Mouse (Mus musculus) megakaryocyte, embryonic 14.5 days (primary cell): ENCODE results near the gene 1700016D06Rik. TPM values are rescaled to one million over a fixed set of nuclear protein-coding genes. Genes with fewer than 3 reads are reported as not detected.
A peak's percentile ranks its signal among the peaks of the same experiment; 100 is the strongest.

Source experiments
- H3K27me3 ChIP-seq: replicated peaks from 2 replicates; pipeline ENCODE3; 2012; ENCODE audit warnings: inconsistent platforms
- H3K36me3 ChIP-seq: replicated peaks from 2 replicates; pipeline ENCODE3; 2012; ENCODE audit warnings: low read length, inconsistent platforms, mixed read lengths
- H3K4me1 ChIP-seq: 2 replicates; pipeline ENCODE4 v1.6.1; 2012; ENCODE audit warnings: inconsistent platforms
- H3K4me3 ChIP-seq: replicated peaks from 2 replicates; pipeline ENCODE3; 2012; ENCODE audit warnings: moderate library complexity, mild to moderate bottlenecking, inconsistent platforms
- H3K9me3 ChIP-seq: 2 replicates; pipeline ENCODE4 v1.6.1; 2012; ENCODE audit warnings: inconsistent platforms
- FLI1 ChIP-seq: IDR thresholded peaks from 2 replicates; pipeline ENCODE4 v1.6.1; 2012; ENCODE audit warnings: low read length, inconsistent platforms, mixed read lengths
- GATA1 ChIP-seq: IDR thresholded peaks from 3 replicates; pipeline ENCODE4 v1.6.1; 2012; ENCODE audit warnings: mixed read lengths, low read length, inconsistent platforms, borderline replicate concordance
- polyA plus RNA-seq: library from polyadenylated mRNA; stranded (reverse); fragments of >175 nt; gene quantifications from 2 replicates; pipeline ENCODE4 v1.2.3, GENCODE M21; 2012; ENCODE audit warnings: low replicate concordance; ENCODE audit not compliant: insufficient read depth

Gene 1700016D06Rik
- polyA plus RNA-seq, 1 experiment = not detected

- no peaks in the 10 kb centered on the region for H3K36me3 ChIP-seq
- H3K9me3 ChIP-seq = no peaks in the 10 kb centered on the region
- H3K27me3 ChIP-seq = peaks cover 93% of the 10 kb centered on the region
- no peak overlapping the region for H3K4me3 ChIP-seq
- H3K4me1 ChIP-seq = peaks cover 15% of the 10 kb centered on the region
- TF ChIP-seq FLI1 (no peak), GATA1 (no peak)
Measured at GRCm38 (mm10) chr8:11728482-11729295, 27.8 kb upstream of the 1700016D06Rik start.

DNA sequence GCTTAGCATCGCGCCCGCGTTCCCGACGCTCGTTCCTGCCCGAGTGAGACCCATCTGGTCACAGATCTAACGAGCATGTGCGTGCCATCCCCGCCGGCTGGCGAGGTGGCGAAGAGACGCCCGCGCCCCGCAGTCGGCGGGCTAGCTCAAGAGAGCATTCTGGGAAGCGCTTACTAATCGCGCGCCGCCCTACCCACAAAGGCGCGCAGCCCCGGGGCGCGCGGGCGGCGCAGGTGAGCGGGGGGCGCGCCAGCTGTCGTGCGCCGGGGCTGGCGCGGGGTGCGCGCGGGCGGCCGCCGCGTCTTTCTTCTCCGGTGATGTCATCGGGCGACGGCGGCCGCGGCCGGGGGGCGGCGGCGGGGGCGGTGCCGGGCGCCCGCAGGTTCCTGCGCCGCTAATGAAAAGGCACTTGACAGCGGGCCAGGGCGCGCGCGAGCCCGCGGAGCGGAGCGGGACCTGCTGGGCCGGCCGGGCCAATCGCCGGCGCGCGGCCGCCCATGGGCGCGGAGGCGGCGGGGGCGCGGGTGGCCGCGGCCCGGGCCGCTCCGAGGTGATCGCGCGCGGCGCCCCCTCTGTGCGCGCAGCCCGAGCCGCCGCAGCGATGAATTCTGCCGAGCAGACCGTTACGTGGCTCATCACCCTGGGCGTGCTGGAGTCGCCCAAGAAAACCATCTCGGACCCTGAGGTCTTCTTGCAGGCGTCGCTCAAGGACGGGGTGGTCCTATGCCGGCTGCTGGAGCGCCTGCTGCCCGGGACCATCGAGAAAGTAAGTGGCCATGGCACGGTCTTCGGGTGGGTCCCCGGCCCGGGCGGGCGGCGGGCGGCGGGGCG is 27.0 kb upstream of the 1700016D06Rik start, which contains the start of gene Arhgef7:
Arhgef7 (plus strand) TSS at position 71 of the 831 bp plus-strand sequence.
- H3K4me1 ChIP-seq = peaks cover 15% of the 10 kb centered on the region
- H3K36me3 ChIP-seq = no peaks in the 10 kb centered on the region
- TF ChIP-seq GATA1 (no peak), FLI1 (no peak)
- H3K4me3 ChIP-seq = peak within 1 kb of the TSS; percentile 80
- no peaks in the 10 kb centered on the region for H3K9me3 ChIP-seq
- peaks cover 93% of the 10 kb centered on the region for H3K27me3 ChIP-seq

DNA sequence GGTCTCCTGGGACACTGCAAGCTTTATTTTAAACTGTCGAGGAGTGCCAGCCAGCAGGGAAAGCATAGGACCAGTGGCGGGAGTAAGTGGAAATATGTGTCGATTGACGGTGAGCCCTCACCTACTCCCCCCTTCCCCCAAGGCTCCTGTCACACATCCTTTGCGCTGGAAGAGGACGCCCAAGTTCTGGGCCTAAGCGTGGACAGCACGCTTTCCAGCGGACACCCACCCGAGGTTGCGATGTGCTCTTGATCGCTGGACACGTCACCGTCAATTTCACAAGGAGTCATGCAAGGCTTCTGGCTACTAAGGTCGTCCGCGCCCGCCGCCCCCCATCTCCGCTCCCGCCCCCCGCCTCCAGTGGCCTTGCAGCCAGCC is 26.4 kb upstream of the 1700016D06Rik start:
- H3K4me3 ChIP-seq = peak overlapping the region; percentile 80
- H3K27me3 ChIP-seq = peaks cover 93% of the 10 kb centered on the region

DNA sequence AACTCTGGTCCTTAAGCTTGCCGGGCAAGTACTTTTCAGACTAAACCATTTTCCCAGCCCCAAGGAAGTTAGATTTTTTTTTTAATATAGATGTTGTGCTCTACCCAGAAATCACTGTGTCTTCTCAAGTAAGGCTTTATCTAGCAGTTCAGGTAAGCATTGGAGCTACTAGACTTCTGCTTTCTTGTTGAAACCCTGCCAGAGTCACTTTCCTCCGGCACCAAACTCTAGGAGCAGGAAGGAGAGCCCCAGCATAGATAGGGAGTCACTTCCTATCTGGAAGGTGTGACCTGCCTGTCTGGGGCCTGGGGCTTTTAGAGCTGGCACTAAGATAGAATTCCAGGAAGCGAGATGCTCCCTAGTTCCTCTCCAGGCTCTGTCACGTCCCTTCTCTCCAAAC is 16.3 kb upstream of the 1700016D06Rik start:
- H3K4me3 ChIP-seq = no peak overlapping the region
- TF ChIP-seq FLI1 = no peak
- no peaks in the 10 kb centered on the region for H3K36me3 ChIP-seq
- H3K27me3 ChIP-seq = peaks cover 59% of the 10 kb centered on the region
- H3K4me1 ChIP-seq = peaks cover 20% of the 10 kb centered on the region
- H3K9me3 ChIP-seq = peaks cover 2% of the 10 kb centered on the region

More for the DNA sequence above, 26.4 kb upstream of the 1700016D06Rik start:
- TF ChIP-seq FLI1 = no peak
- TF ChIP-seq GATA1 = no peak
- H3K36me3 ChIP-seq = no peaks in the 10 kb centered on the region
- H3K4me1 ChIP-seq = peaks cover 15% of the 10 kb centered on the region
- no peaks in the 10 kb centered on the region for H3K9me3 ChIP-seq

DNA sequence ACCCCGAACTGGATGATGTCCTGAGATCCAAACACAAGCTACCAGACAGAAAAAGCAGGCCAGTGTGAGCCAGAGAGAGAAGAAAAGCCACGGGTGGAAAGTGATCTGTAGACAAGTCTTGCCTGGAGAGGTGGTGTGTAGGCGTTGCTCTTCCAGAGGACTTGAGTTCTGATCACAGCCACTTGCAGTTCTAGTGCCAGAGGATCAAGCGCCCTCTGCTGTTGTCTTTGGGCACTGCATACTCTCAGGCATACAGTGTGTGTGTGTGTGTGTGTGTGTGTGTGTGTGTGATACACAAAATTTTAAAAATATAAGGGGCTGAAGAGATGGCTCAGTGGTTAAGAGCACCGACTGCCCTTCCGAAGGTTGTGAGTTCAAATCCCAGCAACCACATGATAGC is 11.4 kb upstream of the 1700016D06Rik start:
- Histone ChIP-seq H3K9me3 (peaks cover 6% of the 10 kb centered on the region), H3K4me3 (no peak overlapping the region), H3K36me3 (no peaks in the 10 kb centered on the region), H3K27me3 (peaks cover 59% of the 10 kb centered on the region), H3K4me1 (peaks cover 7% of the 10 kb centered on the region)
- TF ChIP-seq FLI1 (no peak), GATA1 (no peak)

DNA sequence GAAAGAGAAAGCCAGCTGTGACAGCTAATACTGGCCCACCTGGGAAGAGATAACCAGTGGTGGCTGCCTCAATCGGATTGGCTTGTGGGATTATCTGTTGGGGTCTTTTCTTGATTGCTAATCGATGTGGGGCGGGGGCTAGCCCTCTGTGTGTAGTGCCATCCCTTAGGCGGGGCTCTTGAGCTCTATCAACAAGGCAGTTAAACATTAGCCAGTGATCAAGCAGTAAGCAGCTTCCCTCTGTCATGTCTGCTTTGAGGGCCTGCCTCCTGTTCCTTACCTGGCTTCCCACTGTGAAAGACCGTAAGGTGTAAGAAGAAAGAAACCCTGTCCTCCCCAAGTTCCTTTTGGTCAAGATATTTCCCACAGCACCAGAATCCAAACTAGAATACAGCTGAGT is 9.6 kb upstream of the 1700016D06Rik start:
- Histone ChIP-seq H3K4me1 (no peaks in the 10 kb centered on the region), H3K36me3 (no peaks in the 10 kb centered on the region), H3K9me3 (peaks cover 6% of the 10 kb centered on the region), H3K4me3 (no peak overlapping the region), H3K27me3 (peaks cover 54% of the 10 kb centered on the region)
- TF ChIP-seq GATA1 (no peak), FLI1 (no peak)

- H3K4me3 ChIP-seq = no peak overlapping the region
- no peaks in the 10 kb centered on the region for H3K36me3 ChIP-seq
- H3K4me1 ChIP-seq = no peaks in the 10 kb centered on the region
- no peak for TF ChIP-seq FLI1
- no peak for TF ChIP-seq GATA1
- H3K27me3 ChIP-seq = peaks cover 54% of the 10 kb centered on the region
- peaks cover 9% of the 10 kb centered on the region for H3K9me3 ChIP-seq
Measured at GRCm38 (mm10) chr8:11709542-11709941, 8.7 kb upstream of the 1700016D06Rik start.

- no peak for TF ChIP-seq FLI1
- no peak for TF ChIP-seq GATA1
- H3K9me3 ChIP-seq = peaks cover 11% of the 10 kb centered on the region
- H3K4me3 ChIP-seq = no peak overlapping the region
- H3K27me3 ChIP-seq = peaks cover 56% of the 10 kb centered on the region
- H3K4me1 ChIP-seq = no peaks in the 10 kb centered on the region
- H3K36me3 ChIP-seq = no peaks in the 10 kb centered on the region
Measured at GRCm38 (mm10) chr8:11708815-11709214, 8.0 kb upstream of the 1700016D06Rik start.

GRCm38 (mm10) chr8:11707701-11708100 is 6.8 kb upstream of the 1700016D06Rik start:
- H3K36me3 ChIP-seq = no peaks in the 10 kb centered on the region
- TF ChIP-seq FLI1 = no peak
- TF ChIP-seq GATA1 = no peak
- H3K4me1 ChIP-seq = no peaks in the 10 kb centered on the region
- peaks cover 55% of the 10 kb centered on the region for H3K27me3 ChIP-seq
- H3K4me3 ChIP-seq = no peak overlapping the region
- peaks cover 17% of the 10 kb centered on the region for H3K9me3 ChIP-seq

GRCm38 (mm10) chr8:11705818-11706217 is 5.0 kb upstream of the 1700016D06Rik start:
- Histone ChIP-seq H3K9me3 (peaks cover 11% of the 10 kb centered on the region), H3K36me3 (no peaks in the 10 kb centered on the region), H3K27me3 (peaks cover 52% of the 10 kb centered on the region), H3K4me1 (peaks cover 13% of the 10 kb centered on the region), H3K4me3 (no peak overlapping the region)
- TF ChIP-seq GATA1 (no peak), FLI1 (no peak)
